9 mouse cellular contexts compared by ENCODE assay signal in the genomic region with DNA sequence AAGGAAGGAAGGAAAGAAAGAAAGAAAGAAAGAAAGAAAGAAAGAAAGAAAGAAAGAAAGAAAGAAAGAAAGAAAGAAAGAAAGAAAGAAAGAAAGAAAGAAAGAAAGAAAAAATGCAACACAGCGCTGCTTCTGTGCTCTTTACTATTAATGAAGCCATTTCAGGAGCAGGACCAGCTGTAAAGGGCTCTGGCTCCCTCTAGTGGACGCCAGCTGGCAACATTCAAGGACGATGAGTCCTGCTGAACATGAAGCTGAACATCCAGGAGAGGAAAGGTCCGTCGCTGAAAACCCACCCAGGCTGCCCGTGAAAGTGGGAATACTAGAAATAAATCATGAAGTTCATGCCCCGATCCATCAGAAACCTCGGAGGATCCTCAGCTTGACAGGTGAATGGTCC. TPM values are rescaled to one million over a fixed set of nuclear protein-coding genes. Genes with fewer than 3 reads are reported as not detected.
DNase-seq lines count a peak whose midpoint lies in the region; ATAC-seq and TF ChIP-seq lines count a peak whose summit lies in the region.
"Had no signal": no experiment of that assay in that cellular context is flagged by ENCODE, and none has a peak within 500 bp of the region (broad histone marks: within the 10 kb centered on the region; RNA-seq: fewer than 3 reads in every experiment).

No protein-coding gene starts in this region.

- peaks cover 6% of the 10 kb centered on the region for H3K79me2 ChIP-seq in C2C12 (ENCODE audit: control insufficient read depth, insufficient read depth)

- ATAC-seq in granulocyte monocyte progenitor cell, adult 5-6 weeks (replicated peaks; ENCODE audit: poor library complexity, severe bottlenecking), result peak; percentile 63

- H3K79me3 ChIP-seq in C2C12 (ENCODE audit: low read depth), result peaks cover 6% of the 10 kb centered on the region

- DNase-seq in adipocyte (ENCODE audit: low spot score), result peak; percentile 89
- peak; percentile 95 for DNase-seq in embryo, embryonic 10 days (ENCODE audit: low spot score)
- peak; percentile 92 to 94 for DNase-seq in kidney, postnatal 4 days
- peak; percentile 85 to 88 for DNase-seq in lung, adult 18-20 months
- DNase-seq in ovary, postnatal 14 days (ENCODE audit: low spot score), result peak; percentile 80
- peak; percentile 88 for DNase-seq in thymus, postnatal 14 days

- no peaks in the 10 kb centered on the region for H3K36me3 ChIP-seq in C2C12 (ENCODE audit: control insufficient read depth, insufficient read depth)
- H3K36me3 ChIP-seq: heart, embryonic 13.5 days had no signal

- peak; percentile 82 for TF ChIP-seq CTCF in C2C12 (IDR thresholded peaks at IDR 0.05; ENCODE audit: control insufficient read depth, insufficient read depth, insufficient read length)

- H3K27me3 ChIP-seq in C2C12 (ENCODE audit: control insufficient read depth, insufficient read depth, insufficient read length), result no peaks in the 10 kb centered on the region

- H3K4me3 ChIP-seq in C2C12 (ENCODE audit: insufficient read depth, poor library complexity, severe bottlenecking), result no peak overlapping the region
- H3K4me3 ChIP-seq: heart, embryonic 13.5 days had no signal

- H3ac ChIP-seq in C2C12 (ENCODE audit: control insufficient read depth, insufficient read length, low read depth), result no peak overlapping the region

TF ChIP-seq in C2C12, 6 proteins besides CTCF, POLR2A, EP300 and RAD21:
- TF ChIP-seq MAX (IDR thresholded peaks at IDR 0.05) (no peak), FOSL1 (IDR thresholded peaks at IDR 0.05; ENCODE audit: insufficient read depth, low read length, poor library complexity, severe bottlenecking) (no peak), USF1 (IDR thresholded peaks at IDR 0.05; ENCODE audit: low read depth) (no peak), MYOD1 (IDR thresholded peaks at IDR 0.05; ENCODE audit: control insufficient read depth, insufficient read length, low read depth) (no peak), CEBPB (IDR thresholded peaks at IDR 0.05; ENCODE audit: low read depth) (no peak), MYOG (IDR thresholded peaks at IDR 0.05; ENCODE audit: control insufficient read depth, extremely low read depth, insufficient read length) (no peak)

RNA-seq across cellular contexts. Expression of a gene that starts 3.5 kb away (rescaled TPM):
- polyA plus RNA-seq in C2C12 (2012; fragmentation: generic; extraction: Trizol), result 251 TPM
- total RNA-seq in granulocyte monocyte progenitor cell, adult 5-6 weeks (2014; fragmentation: Nextera tagmentation), result 79.1 and 109 TPM in 2 replicates
- 45.2 and 47.7 TPM in 2 replicates for total RNA-seq in granulocyte monocyte progenitor cell, adult 5-6 weeks (2017)

RNA-seq across cellular contexts. Expression of a gene that starts 17.6 kb away (rescaled TPM):
- 181 TPM for polyA plus RNA-seq in C2C12 (2012; fragmentation: generic; extraction: Trizol)
- 57.4 and 69.3 TPM in 2 replicates for total RNA-seq in granulocyte monocyte progenitor cell, adult 5-6 weeks (2014; fragmentation: Nextera tagmentation)
- 24.9 and 28.8 TPM in 2 replicates for total RNA-seq in granulocyte monocyte progenitor cell, adult 5-6 weeks (2017)

RNA-seq across cellular contexts. Expression of a gene that starts 17.8 kb away (rescaled TPM):
- polyA plus RNA-seq in C2C12 (2012; fragmentation: generic; extraction: Trizol), result 0.32 TPM
- total RNA-seq in granulocyte monocyte progenitor cell, adult 5-6 weeks (2014; fragmentation: Nextera tagmentation), result 1.4 and 2.4 TPM in 2 replicates
- 0.52 and 0.62 TPM in 2 replicates for total RNA-seq in granulocyte monocyte progenitor cell, adult 5-6 weeks (2017)

RNA-seq across cellular contexts. Expression of a gene that starts 37.7 kb away (rescaled TPM):
- polyA plus RNA-seq in C2C12 (2012; fragmentation: generic; extraction: Trizol), result 0.05 TPM
- total RNA-seq in granulocyte monocyte progenitor cell, adult 5-6 weeks (2014; fragmentation: Nextera tagmentation), result 2.2 TPM in 1 of 2 replicates, not detected in the other
- 0.34 TPM in 1 of 2 replicates, not detected in the other for total RNA-seq in granulocyte monocyte progenitor cell, adult 5-6 weeks (2017)

RNA-seq across cellular contexts. Expression of a gene that starts 39.5 kb away (rescaled TPM):
- 25.2 TPM for polyA plus RNA-seq in C2C12 (2012; fragmentation: generic; extraction: Trizol)
- total RNA-seq in granulocyte monocyte progenitor cell, adult 5-6 weeks (2014; fragmentation: Nextera tagmentation), result 3.1 and 4.5 TPM in 2 replicates
- 2.0 and 4.5 TPM in 2 replicates for total RNA-seq in granulocyte monocyte progenitor cell, adult 5-6 weeks (2017)
